Mouse (Mus musculus) midbrain, embryonic 11.5 days (tissue): ENCODE data around the gene Eml5. TPM values are rescaled to one million over a fixed set of nuclear protein-coding genes. Genes with fewer than 3 reads are reported as not detected.

ENCODE experiments used
- ATAC-seq: fragments of 200-750 bp; cut with Nextera tagmentation; 2 replicates; pipeline ENCODE4 v1.8.0; 2017; ENCODE audit warnings: moderate TSS enrichment, moderate library complexity; ENCODE audit not compliant: low FRiP score
- DNase-seq: peaks from one replicate; pipeline ENCODE4 v3.0.0; 2015; ENCODE audit warnings: low spot score; ENCODE audit errors: missing footprints
- H3K27ac ChIP-seq: fragments of 300-500 bp; sonication (generic); 2 replicates; pipeline ENCODE4 v1.5.1; 2014; ENCODE audit warnings: low read depth, low read length
- H3K27me3 ChIP-seq: fragments of 300-500 bp; sonication (generic); 2 replicates; pipeline ENCODE4 v1.6.1; 2014; ENCODE audit warnings: mild to moderate bottlenecking, low read length, moderate library complexity, mixed read lengths; ENCODE audit not compliant: control insufficient read depth, insufficient read depth
- H3K36me3 ChIP-seq: fragments of 300-500 bp; sonication (generic); 2 replicates; pipeline ENCODE4 v1.6.1; 2014; ENCODE audit warnings: mild to moderate bottlenecking, low read length, moderate library complexity, mixed read lengths; ENCODE audit not compliant: control insufficient read depth, insufficient read depth
- H3K4me1 ChIP-seq: fragments of 300-500 bp; sonication (generic); 2 replicates; pipeline ENCODE4 v1.6.1; 2014; ENCODE audit warnings: low read length; ENCODE audit not compliant: control insufficient read depth, insufficient read depth
- H3K4me2 ChIP-seq: fragments of 300-500 bp; sonication (generic); 2 replicates; pipeline ENCODE4 v1.6.1; 2014; ENCODE audit warnings: mild to moderate bottlenecking, moderate library complexity
- H3K4me3 ChIP-seq: fragments of 300-500 bp; sonication (generic); 2 replicates; pipeline ENCODE4 v1.5.1; 2014; ENCODE audit warnings: low read depth, low read length
- H3K9ac ChIP-seq: fragments of 300-500 bp; sonication (generic); 2 replicates; pipeline ENCODE4 v1.6.1; 2014; ENCODE audit warnings: low read length
- H3K9me3 ChIP-seq: fragments of 300-500 bp; sonication (generic); 2 replicates; pipeline ENCODE4 v1.6.1; 2016; ENCODE audit warnings: low read length; ENCODE audit not compliant: control insufficient read depth
- WGBS: fragments of 180-500 bp; shearing (Covaris S2); extraction: QIAGEN DNeasy Blood & Tissue Kit; methylation state at CpG from one replicate; pipeline ENCODE4 v1.1.7; 2014; 5-methylcytosine and 5-hydroxymethylcytosine counted together
- polyA plus RNA-seq: library from polyadenylated mRNA; unstranded; fragments of >200 nt; fragmentation: Nextera tagmentation; extraction: Ambion mirVana; gene quantifications from 2 replicates; pipeline ENCODE4 v1.2.1, GENCODE M21; 2014

Eml5 gene
- polyA plus RNA-seq, 1 experiment from 2014 or later, result 22.0 TPM

- peak overlapping the region; percentile 57 for H3K4me2 ChIP-seq
- H3K9ac ChIP-seq, result peak overlapping the region; percentile 85
Observed at GRCm38 (mm10) chr12:98899676-98900075, 1.6 kb downstream of the Eml5 start.

GRCm38 (mm10) chr12:98896761-98897160 lies 4.5 kb downstream of the Eml5 start:
- WGBS, result 84% methylated on average over 1 of the region's 1 CpGs
- no peak overlapping the region for H3K4me3 ChIP-seq
- ATAC-seq, result no peak

More at GRCm38 (mm10) chr12:98899676-98900075, 1.6 kb downstream of the Eml5 start:
- ATAC-seq (no peak), DNase-seq (peak; percentile 88)
- Histone ChIP-seq H3K4me1 (peaks cover 10% of the 10 kb centered on the region), H3K36me3 (no peaks in the 10 kb centered on the region), H3K4me3 (peak overlapping the region; percentile 93), H3K27ac (no peak overlapping the region), H3K9me3 (no peaks in the 10 kb centered on the region), H3K27me3 (no peaks in the 10 kb centered on the region)
- WGBS, result 39% methylated on average over 6 of the region's 6 CpGs

GRCm38 (mm10) chr12:98884515-98884914 lies 16.8 kb downstream of the Eml5 start:
- H3K36me3 ChIP-seq, result no peaks in the 10 kb centered on the region
- H3K4me2 ChIP-seq, result no peak overlapping the region
- no peaks in the 10 kb centered on the region for H3K9me3 ChIP-seq
- H3K4me3 ChIP-seq, result no peak overlapping the region
- DNase-seq (no peak), ATAC-seq (no peak)
- no peaks in the 10 kb centered on the region for H3K4me1 ChIP-seq
- WGBS, result 9% methylated on average over 1 of the region's 1 CpGs
- H3K9ac ChIP-seq, result no peak overlapping the region
- H3K27ac ChIP-seq, result no peak overlapping the region
- no peaks in the 10 kb centered on the region for H3K27me3 ChIP-seq

More at GRCm38 (mm10) chr12:98896761-98897160, 4.5 kb downstream of the Eml5 start:
- H3K27me3 ChIP-seq, result no peaks in the 10 kb centered on the region
- DNase-seq, result no peak
- no peaks in the 10 kb centered on the region for H3K9me3 ChIP-seq
- no peak overlapping the region for H3K27ac ChIP-seq
- H3K4me2 ChIP-seq, result no peak overlapping the region
- no peaks in the 10 kb centered on the region for H3K36me3 ChIP-seq
- H3K4me1 ChIP-seq, result peaks cover 10% of the 10 kb centered on the region
- H3K9ac ChIP-seq, result no peak overlapping the region

GRCm38 (mm10) chr12:98881796-98882195 lies 19.5 kb downstream of the Eml5 start:
- DNase-seq, result no peak
- 86% methylated on average over 5 of the region's 5 CpGs for WGBS

GRCm38 (mm10) chr12:98878693-98879092 lies 22.6 kb downstream of the Eml5 start:
- H3K4me1 ChIP-seq, result 0 out of 2 replicates have a peak, but pooled peaks cover 2% of the 10 kb centered on the region
- no peaks in the 10 kb centered on the region for H3K36me3 ChIP-seq
- WGBS, result 33% methylated on average over 1 of the region's 1 CpGs
- H3K27ac ChIP-seq, result no peak overlapping the region; the same call in 1 of the 2 replicates
- no peak overlapping the region for H3K9ac ChIP-seq
- ATAC-seq (no peak), DNase-seq (no peak)
- no peak overlapping the region for H3K4me3 ChIP-seq
- H3K9me3 ChIP-seq, result no peaks in the 10 kb centered on the region
- H3K4me2 ChIP-seq, result no peak overlapping the region
- no peaks in the 10 kb centered on the region for H3K27me3 ChIP-seq

More at GRCm38 (mm10) chr12:98881796-98882195, 19.5 kb downstream of the Eml5 start:
- Histone ChIP-seq H3K4me2 (no peak overlapping the region), H3K9me3 (no peaks in the 10 kb centered on the region), H3K4me1 (0 out of 2 replicates have a peak, but pooled peaks cover 2% of the 10 kb centered on the region), H3K9ac (no peak overlapping the region), H3K4me3 (no peak overlapping the region), H3K36me3 (no peaks in the 10 kb centered on the region), H3K27ac (no peak overlapping the region), H3K27me3 (no peaks in the 10 kb centered on the region)
- no peak for ATAC-seq

GRCm38 (mm10) chr12:98875216-98875615 lies 26.1 kb downstream of the Eml5 start:
- ATAC-seq (no peak), DNase-seq (no peak)
- Histone ChIP-seq H3K36me3 (no peaks in the 10 kb centered on the region), H3K9me3 (no peaks in the 10 kb centered on the region), H3K4me2 (no peak overlapping the region), H3K27ac (no peak overlapping the region), H3K9ac (no peak overlapping the region), H3K27me3 (no peaks in the 10 kb centered on the region), H3K4me1 (0 out of 2 replicates have a peak, but pooled peaks cover 2% of the 10 kb centered on the region), H3K4me3 (no peak overlapping the region)
- WGBS, result 67% methylated on average over 2 of the region's 2 CpGs

- Histone ChIP-seq H3K4me1 (no peaks in the 10 kb centered on the region), H3K4me3 (no peak overlapping the region), H3K9ac (no peak overlapping the region), H3K9me3 (no peaks in the 10 kb centered on the region), H3K27me3 (no peaks in the 10 kb centered on the region), H3K4me2 (no peak overlapping the region), H3K36me3 (peaks cover 6% of the 10 kb centered on the region; the same call in 1 of the 2 replicates), H3K27ac (no peak overlapping the region)
- DNase-seq (no peak), ATAC-seq (no peak)
- 96% methylated on average over 10 of the region's 10 CpGs for WGBS
Observed at GRCm38 (mm10) chr12:98872836-98873235, 28.4 kb downstream of the Eml5 start.

- Histone ChIP-seq H3K9ac (no peak overlapping the region), H3K4me1 (no peaks in the 10 kb centered on the region), H3K27me3 (no peaks in the 10 kb centered on the region), H3K9me3 (no peaks in the 10 kb centered on the region), H3K36me3 (peaks cover 10% of the 10 kb centered on the region), H3K4me3 (no peak overlapping the region), H3K27ac (no peak overlapping the region), H3K4me2 (no peak overlapping the region)
- no peak for DNase-seq
- ATAC-seq, result no peak
- whole genome bisulfite sequencing, result 89% methylated on average over 4 of the region's 4 CpGs
Observed at GRCm38 (mm10) chr12:98863436-98863835, 37.8 kb downstream of the Eml5 start.

- H3K9me3 ChIP-seq, result no peaks in the 10 kb centered on the region
- no peak overlapping the region for H3K9ac ChIP-seq
- H3K27ac ChIP-seq, result no peak overlapping the region
- no peak overlapping the region for H3K4me2 ChIP-seq
- DNase-seq, result no peak
- 90% methylated on average over 2 of the region's 2 CpGs for WGBS
- no peak overlapping the region for H3K4me3 ChIP-seq
- peaks cover 10% of the 10 kb centered on the region for H3K36me3 ChIP-seq
- no peak for ATAC-seq
- no peaks in the 10 kb centered on the region for H3K4me1 ChIP-seq
- H3K27me3 ChIP-seq, result no peaks in the 10 kb centered on the region
Observed at GRCm38 (mm10) chr12:98860316-98860715, 41.0 kb downstream of the Eml5 start.
